Mouse (Mus musculus) liver, embryonic 15.5 days (tissue): ENCODE data around the gene Mipol1. TPM values are rescaled to one million over a fixed set of nuclear protein-coding genes. Genes with fewer than 3 reads are reported as not detected.
"Not testable (repeated sequence)": the region's sequence is repeated elsewhere in the genome, so short reads cannot be mapped to it uniquely, and the experiment has no call there.

Experiments used
- ATAC-seq: fragments of 200-750 bp; cut with Nextera tagmentation; 2 replicates; pipeline ENCODE4 v1.8.0; 2017; ENCODE audit warnings: moderate number of reproducible peaks, mild to moderate bottlenecking, moderate library complexity; ENCODE audit not compliant: insufficient read depth
- H3K27ac ChIP-seq: fragments of 300-500 bp; sonication (generic); replicated peaks from 2 replicates; pipeline ENCODE4 v1.5.1; 2015; ENCODE audit warnings: mild to moderate bottlenecking, inconsistent platforms
- H3K27me3 ChIP-seq: fragments of 300-500 bp; sonication (generic); 2 replicates; pipeline ENCODE4 v1.6.1; 2015; ENCODE audit warnings: mild to moderate bottlenecking, inconsistent platforms
- H3K36me3 ChIP-seq: fragments of 300-500 bp; sonication (generic); replicated peaks from 2 replicates; pipeline ENCODE4 v1.6.1; 2015; ENCODE audit warnings: moderate library complexity, mild to moderate bottlenecking, inconsistent platforms
- H3K4me1 ChIP-seq: fragments of 300-500 bp; sonication (generic); replicated peaks from 2 replicates; pipeline ENCODE4 v1.6.1; 2015; ENCODE audit warnings: inconsistent platforms
- H3K4me2 ChIP-seq: fragments of 300-500 bp; sonication (generic); 2 replicates; pipeline ENCODE4 v1.6.1; 2015; ENCODE audit warnings: moderate library complexity, mild to moderate bottlenecking, inconsistent platforms
- H3K4me3 ChIP-seq: fragments of 300-500 bp; sonication (generic); replicated peaks from 2 replicates; pipeline ENCODE4 v1.5.1; 2015; ENCODE audit warnings: mild to moderate bottlenecking, inconsistent platforms
- H3K9ac ChIP-seq: fragments of 300-500 bp; sonication (generic); 2 replicates; pipeline ENCODE4 v1.6.1; 2015; ENCODE audit warnings: moderate library complexity, mild to moderate bottlenecking, inconsistent platforms
- H3K9me3 ChIP-seq: fragments of 300-500 bp; sonication (generic); replicated peaks from 2 replicates; pipeline ENCODE4 v1.6.1; 2016; ENCODE audit warnings: inconsistent platforms
- WGBS: fragments of 180-500 bp; shearing (Covaris S2); methylation state at CpG from one replicate; pipeline ENCODE4 v1.1.7; 2015; ENCODE audit warnings: mixed read lengths; ENCODE audit not compliant: insufficient replicate concordance; 5-methylcytosine and 5-hydroxymethylcytosine counted together
- polyA plus RNA-seq: library from polyadenylated mRNA; unstranded; fragments of >200 nt; fragmentation: Nextera tagmentation; extraction: Ambion mirVana; gene quantifications from 2 replicates; pipeline ENCODE4 v1.2.1, GENCODE M21; 2015

The Mipol1 gene
- polyA plus RNA-seq, 1 experiment from 2014 or later = 3.2 TPM

GRCm38 (mm10) chr12:57428243-57428642 lies 198.0 kb downstream of the Mipol1 start:
- WGBS = 69% methylated on average over 3 of the region's 3 CpGs
- ATAC-seq = no peak
- no peak overlapping the region for H3K27ac ChIP-seq
- H3K9ac ChIP-seq = no peak overlapping the region
- H3K27me3 ChIP-seq = no peaks in the 10 kb centered on the region
- H3K4me3 ChIP-seq = no peak overlapping the region
- no peaks in the 10 kb centered on the region for H3K36me3 ChIP-seq
- H3K4me1 ChIP-seq = no peaks in the 10 kb centered on the region
- H3K9me3 ChIP-seq = no peaks in the 10 kb centered on the region
- no peak overlapping the region for H3K4me2 ChIP-seq

- 54% methylated on average over 2 of the region's 2 CpGs for WGBS
Measured at GRCm38 (mm10) chr12:57428767-57429166, 198.5 kb downstream of the Mipol1 start.

GRCm38 (mm10) chr12:57436939-57437659 lies 206.9 kb downstream of the Mipol1 start:
- not testable (repeated sequence) for H3K4me2 ChIP-seq, H3K36me3 ChIP-seq, H3K4me3 ChIP-seq, H3K4me1 ChIP-seq, H3K9me3 ChIP-seq, ATAC-seq, H3K27ac ChIP-seq, H3K9ac ChIP-seq, H3K27me3 ChIP-seq
- WGBS = 65% methylated on average over 8 of the region's 8 CpGs

More at GRCm38 (mm10) chr12:57428767-57429166, 198.5 kb downstream of the Mipol1 start:
- no peaks in the 10 kb centered on the region for H3K27me3 ChIP-seq
- H3K4me3 ChIP-seq = no peak overlapping the region
- no peak for ATAC-seq
- no peaks in the 10 kb centered on the region for H3K9me3 ChIP-seq
- no peak overlapping the region for H3K4me2 ChIP-seq
- no peaks in the 10 kb centered on the region for H3K4me1 ChIP-seq
- H3K36me3 ChIP-seq = no peaks in the 10 kb centered on the region
- no peak overlapping the region for H3K9ac ChIP-seq
- H3K27ac ChIP-seq = no peak overlapping the region

- 65% methylated on average over 10 of the region's 10 CpGs for WGBS
- no peak overlapping the region for H3K4me3 ChIP-seq
- no peak overlapping the region for H3K4me2 ChIP-seq
Measured at GRCm38 (mm10) chr12:57444281-57444903, 214.2 kb downstream of the Mipol1 start.

GRCm38 (mm10) chr12:57447331-57447730 lies 217.1 kb downstream of the Mipol1 start:
- WGBS = 58% methylated on average over 3 of the region's 3 CpGs
- H3K27ac ChIP-seq = no peak overlapping the region
- no peak for ATAC-seq

More at GRCm38 (mm10) chr12:57444281-57444903, 214.2 kb downstream of the Mipol1 start:
- no peaks in the 10 kb centered on the region for H3K27me3 ChIP-seq
- no peak overlapping the region for H3K27ac ChIP-seq
- H3K9me3 ChIP-seq = no peaks in the 10 kb centered on the region
- peak; percentile 74 for ATAC-seq
- no peak overlapping the region for H3K9ac ChIP-seq
- no peaks in the 10 kb centered on the region for H3K4me1 ChIP-seq
- H3K36me3 ChIP-seq = no peaks in the 10 kb centered on the region

GRCm38 (mm10) chr12:57449299-57449698 lies 219.1 kb downstream of the Mipol1 start:
- H3K27me3 ChIP-seq = no peaks in the 10 kb centered on the region
- H3K4me3 ChIP-seq = no peak overlapping the region
- no peaks in the 10 kb centered on the region for H3K36me3 ChIP-seq
- no peak overlapping the region for H3K27ac ChIP-seq
- no peaks in the 10 kb centered on the region for H3K9me3 ChIP-seq
- no peak overlapping the region for H3K9ac ChIP-seq
- 0 out of 2 replicates have a peak, but pooled peaks cover 3% of the 10 kb centered on the region for H3K4me1 ChIP-seq
- 49% methylated on average over 1 of the region's 1 CpGs for WGBS
- no peak overlapping the region for H3K4me2 ChIP-seq
- ATAC-seq = no peak

More at GRCm38 (mm10) chr12:57447331-57447730, 217.1 kb downstream of the Mipol1 start:
- Histone ChIP-seq H3K4me1 (no peaks in the 10 kb centered on the region), H3K27me3 (no peaks in the 10 kb centered on the region), H3K9me3 (no peaks in the 10 kb centered on the region), H3K9ac (no peak overlapping the region), H3K36me3 (no peaks in the 10 kb centered on the region), H3K4me3 (no peak overlapping the region), H3K4me2 (no peak overlapping the region)

GRCm38 (mm10) chr12:57450017-57450583 lies 219.9 kb downstream of the Mipol1 start:
- Histone ChIP-seq H3K4me3 (no peak overlapping the region), H3K4me2 (no peak overlapping the region), H3K9me3 (no peaks in the 10 kb centered on the region), H3K27me3 (no peaks in the 10 kb centered on the region), H3K9ac (no peak overlapping the region), H3K4me1 (0 out of 2 replicates have a peak, but pooled peaks cover 4% of the 10 kb centered on the region), H3K27ac (no peak overlapping the region), H3K36me3 (no peaks in the 10 kb centered on the region)
- ATAC-seq = peak; percentile 37
- WGBS = 69% methylated on average over 5 of the region's 5 CpGs

GRCm38 (mm10) chr12:57456911-57457310 lies 226.7 kb downstream of the Mipol1 start:
- Histone ChIP-seq H3K4me3 (no peak overlapping the region), H3K4me1 (0 out of 2 replicates have a peak, but pooled peaks cover 4% of the 10 kb centered on the region), H3K27me3 (no peaks in the 10 kb centered on the region), H3K9ac (no peak overlapping the region), H3K36me3 (no peaks in the 10 kb centered on the region), H3K9me3 (no peaks in the 10 kb centered on the region), H3K4me2 (no peak overlapping the region), H3K27ac (no peak overlapping the region)
- ATAC-seq = no peak
- WGBS = 59% methylated on average over 4 of the region's 4 CpGs

- Histone ChIP-seq H3K36me3 (no peaks in the 10 kb centered on the region), H3K27me3 (no peaks in the 10 kb centered on the region), H3K4me1 (0 out of 2 replicates have a peak, but pooled peaks cover 4% of the 10 kb centered on the region), H3K27ac (no peak overlapping the region), H3K4me2 (no peak overlapping the region), H3K9me3 (no peaks in the 10 kb centered on the region), H3K9ac (no peak overlapping the region), H3K4me3 (no peak overlapping the region)
- 59% methylated on average over 4 of the region's 4 CpGs for WGBS
- ATAC-seq = no peak
Measured at GRCm38 (mm10) chr12:57457339-57457738, 227.1 kb downstream of the Mipol1 start.

GRCm38 (mm10) chr12:57464520-57465334 lies 234.5 kb downstream of the Mipol1 start:
- Histone ChIP-seq H3K9ac (no peak overlapping the region), H3K9me3 (no peaks in the 10 kb centered on the region), H3K36me3 (no peaks in the 10 kb centered on the region), H3K27me3 (no peaks in the 10 kb centered on the region), H3K4me1 (no peaks in the 10 kb centered on the region), H3K27ac (no peak overlapping the region), H3K4me3 (no peak overlapping the region), H3K4me2 (no peak overlapping the region)
- ATAC-seq = no peak
- 71% methylated on average over 12 of the region's 12 CpGs for WGBS

- no peaks in the 10 kb centered on the region for H3K36me3 ChIP-seq
- WGBS = 76% methylated on average over 8 of the region's 8 CpGs
- no peak overlapping the region for H3K4me3 ChIP-seq
- H3K4me1 ChIP-seq = no peaks in the 10 kb centered on the region
- H3K27ac ChIP-seq = no peak overlapping the region
- H3K27me3 ChIP-seq = no peaks in the 10 kb centered on the region
- no peaks in the 10 kb centered on the region for H3K9me3 ChIP-seq
- no peak overlapping the region for H3K4me2 ChIP-seq
- ATAC-seq = no peak
- no peak overlapping the region for H3K9ac ChIP-seq
Measured at GRCm38 (mm10) chr12:57471786-57472185, 241.6 kb downstream of the Mipol1 start.
